Mouse (Mus musculus): ENCODE results near the gene Zfp940. TPM values are rescaled to one million over a fixed set of nuclear protein-coding genes. Genes with fewer than 3 reads are reported as not detected.

The Zfp940 gene
- total and polyA plus RNA-seq, 3 experiments, result 10.9 to 16.5 (median 13.3) TPM

DNA sequence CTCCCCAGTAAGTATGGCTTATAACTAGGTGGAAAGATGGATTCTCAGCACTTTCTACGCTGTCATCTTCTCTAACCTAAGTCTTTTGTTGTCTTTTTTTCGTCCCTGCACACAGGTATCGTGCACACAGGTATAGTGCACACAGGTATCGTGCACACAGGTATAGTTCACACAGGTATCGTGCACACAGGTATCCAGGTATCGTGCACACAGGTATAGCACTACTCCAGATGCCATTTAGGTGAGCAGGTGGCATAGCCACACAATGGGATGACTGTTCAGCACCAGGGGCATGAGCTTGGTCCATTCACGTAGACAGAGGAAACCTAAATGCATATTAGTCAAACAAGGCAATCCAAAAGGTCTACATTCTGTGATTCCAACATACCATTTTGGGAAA lies 37.0 kb upstream of the Zfp940 start:
- H3K9ac ChIP-seq (ENCODE audit: insufficient read depth, low read depth), result no peak overlapping the region
- H3K27me3 ChIP-seq (replicated peaks), result no peaks in the 10 kb centered on the region
- no peak for TF ChIP-seq USF1 (IDR thresholded peaks at IDR 0.05; ENCODE audit: low read depth, low read length)
- TF ChIP-seq MEF2A (IDR thresholded peaks at IDR 0.05; ENCODE audit: borderline replicate concordance, low read depth, low read length), result no peak
- TF ChIP-seq CHD2 (IDR thresholded peaks at IDR 0.05; ENCODE audit: low read length), result no peak
- no peak for TF ChIP-seq ZMIZ1 (IDR thresholded peaks at IDR 0.05; ENCODE audit: low read depth, low read length)
- no peak for TF ChIP-seq MAZ (IDR thresholded peaks at IDR 0.05; ENCODE audit: low read depth, low read length)
- TF ChIP-seq ETS1 (conservative IDR thresholded peaks at IDR 0.05; ENCODE audit: low read depth, low read length), result no peak
- no peak for TF ChIP-seq RCOR1 (conservative IDR thresholded peaks at IDR 0.05; ENCODE audit: low read depth, low read length)
- no peak for TF ChIP-seq GABPA (IDR thresholded peaks at IDR 0.05; ENCODE audit: insufficient replicate concordance, low read depth, low read length)
- no peak for TF ChIP-seq POLR2AphosphoS2 (IDR thresholded peaks at IDR 0.05; ENCODE audit: low read depth, low read length)
- no peak for TF ChIP-seq SMC3 (IDR thresholded peaks at IDR 0.05; ENCODE audit: low read depth, low read length)
- peaks cover 58% of the 10 kb centered on the region for H3K9me3 ChIP-seq (replicated peaks; ENCODE audit: low read length)
- no peaks in the 10 kb centered on the region for H3K4me1 ChIP-seq (ENCODE audit: control insufficient read depth in 1 of 2, insufficient read depth in 2 of 2)
- DNase-seq (ENCODE audit: extremely low read depth), result no peak
- no peak overlapping the region for H3K4me3 ChIP-seq (replicated peaks in 1 of 3; ENCODE audit: low read depth in 2 of 3, low read length in 2 of 3, poor library complexity in 1 of 3)
- H3K79me2 ChIP-seq (replicated peaks; ENCODE audit: control insufficient read depth, extremely low read depth, insufficient read depth, poor library complexity, severe bottlenecking), result no peaks in the 10 kb centered on the region
- no peak overlapping the region for H3K4me2 ChIP-seq (ENCODE audit: insufficient read depth, low read depth, poor library complexity, severe bottlenecking)
- no peak overlapping the region for H3K27ac ChIP-seq (ENCODE audit: insufficient read depth, low read depth)
- in situ Hi-C loops (cut with MboI; ENCODE audit: low pct_ligation_motif_present, low pct_unique_long_range_greater_than_20kb, low sequenced_read_pairs), result no loop called here
- dilution Hi-C loops (cut with MboI; ENCODE audit: extremely low pct_ligation_motif_present, extremely low pct_unique_long_range_greater_than_20kb, low sequenced_read_pairs), result no loop called here
- peaks cover 27 to 55% of the 10 kb centered on the region in 2 experiments for H3K36me3 ChIP-seq (replicated peaks in 1 of 2; ENCODE audit: control insufficient read depth in 1 of 2, insufficient read depth in 1 of 2, low read length in 1 of 2)

DNA sequence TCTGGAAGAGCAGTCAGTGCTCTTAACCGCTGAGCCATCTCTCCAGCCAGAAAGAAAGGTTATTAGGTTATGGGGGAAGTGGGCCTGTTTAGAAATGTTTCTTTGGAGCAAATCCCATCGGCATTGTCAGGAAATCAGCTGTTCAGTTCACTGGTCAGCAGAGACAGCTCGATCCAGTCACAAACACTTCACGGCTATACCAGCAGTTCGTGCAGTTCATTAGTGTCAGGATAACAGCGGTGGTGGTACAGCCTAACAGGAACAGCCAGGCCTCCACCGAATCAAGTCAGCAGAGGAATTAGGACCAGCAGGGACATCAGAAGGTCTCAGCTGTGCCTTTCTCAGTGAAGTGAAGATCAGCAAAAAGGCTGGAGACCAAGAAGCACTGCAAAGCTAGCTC lies 27.4 kb upstream of the Zfp940 start:
- dilution Hi-C loops (cut with MboI; ENCODE audit: extremely low pct_ligation_motif_present, extremely low pct_unique_long_range_greater_than_20kb, low sequenced_read_pairs), result no loop called here
- Histone ChIP-seq H3K27me3 (replicated peaks) (no peaks in the 10 kb centered on the region), H3K9ac (ENCODE audit: insufficient read depth, low read depth) (no peak overlapping the region), H3K36me3 (replicated peaks in 1 of 2; ENCODE audit: control insufficient read depth in 1 of 2, insufficient read depth in 1 of 2, low read length in 1 of 2) (no peaks in the 10 kb centered on the region), H3K4me1 (ENCODE audit: control insufficient read depth in 1 of 2, insufficient read depth in 2 of 2) (no peaks in the 10 kb centered on the region), H3K79me2 (replicated peaks; ENCODE audit: control insufficient read depth, extremely low read depth, insufficient read depth, poor library complexity, severe bottlenecking) (no peaks in the 10 kb centered on the region), H3K4me3 (replicated peaks in 1 of 3; ENCODE audit: low read depth in 2 of 3, low read length in 2 of 3, poor library complexity in 1 of 3) (no peak overlapping the region), H3K4me2 (ENCODE audit: insufficient read depth, low read depth, poor library complexity, severe bottlenecking) (no peak overlapping the region), H3K9me3 (replicated peaks; ENCODE audit: low read length) (peaks cover 13% of the 10 kb centered on the region), H3K27ac (ENCODE audit: insufficient read depth, low read depth) (no peak overlapping the region)
- in situ Hi-C loops (cut with MboI; ENCODE audit: low pct_ligation_motif_present, low pct_unique_long_range_greater_than_20kb, low sequenced_read_pairs), result no loop called here
- TF ChIP-seq ZMIZ1 (IDR thresholded peaks at IDR 0.05; ENCODE audit: low read depth, low read length) (no peak), ELF1 (IDR thresholded peaks at IDR 0.05; ENCODE audit: low read depth, low read length) (no peak), NRF1 (IDR thresholded peaks at IDR 0.05; ENCODE audit: low read depth, low read length) (no peak), ZC3H11A (IDR thresholded peaks at IDR 0.05; ENCODE audit: low read depth, low read length) (no peak), MAFK (IDR thresholded peaks at IDR 0.05; ENCODE audit: insufficient replicate concordance, low read length) (no peak), USF1 (IDR thresholded peaks at IDR 0.05; ENCODE audit: low read depth, low read length) (no peak), UBTF (IDR thresholded peaks at IDR 0.05; ENCODE audit: low read depth, low read length) (no peak), NELFE (IDR thresholded peaks at IDR 0.05; ENCODE audit: low read depth, low read length) (no peak), SIN3A (IDR thresholded peaks at IDR 0.05; ENCODE audit: low read length) (no peak)
- DNase-seq (ENCODE audit: extremely low read depth), result no peak
